Mouse (Mus musculus): ENCODE measurements at regions not wholly inside any gene's neighbourhood (a gene's known extent, or its start where the extent isn't known, plus 50 kb on each side); places are given as distances from the start of the nearest gene placed in this dataset.

DNA sequence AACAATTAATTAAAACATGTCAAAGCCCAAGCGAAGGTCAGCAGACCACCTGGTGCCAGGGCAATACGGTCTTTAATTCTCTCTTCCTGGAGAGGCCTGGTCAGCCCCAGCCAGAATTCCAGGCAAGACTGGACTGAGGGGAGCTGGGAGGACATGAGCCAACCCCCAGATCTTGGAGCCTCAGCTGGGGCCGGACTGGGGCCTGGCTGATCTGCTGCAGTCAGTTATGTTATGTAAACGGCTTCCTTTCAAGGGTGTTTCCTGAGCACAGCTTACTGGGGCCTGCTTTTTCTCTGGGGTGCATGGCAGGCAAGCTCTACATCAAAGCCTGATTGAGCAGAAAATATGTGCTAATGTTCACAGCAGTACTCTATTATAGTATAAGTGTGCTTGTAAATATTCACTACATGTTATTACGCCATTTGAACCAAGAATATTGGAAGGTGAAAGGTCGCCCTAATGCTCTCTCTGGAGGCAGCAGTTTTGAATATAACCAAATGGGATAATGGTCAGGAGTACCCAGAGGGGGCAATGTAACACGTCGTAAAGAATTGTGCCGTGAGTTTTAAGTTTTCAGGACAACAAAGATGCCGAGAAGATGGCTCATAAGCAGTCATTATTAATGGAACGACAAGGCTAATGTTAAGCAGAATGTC lies 96.5 kb upstream of the Mgmt start:
- H3K4me1 ChIP-seq (ENCODE audit: control insufficient read depth, insufficient read depth, low read length): no peaks in the 10 kb centered on the region; the same call in 1 of the 2 replicates
- ATAC-seq (ENCODE audit: low read depth) (peak; percentile 30; the same call in 1 of the 2 replicates), DNase-seq (ENCODE audit: low spot score) (peak; percentile 38)
- no peak overlapping the region for H3K27ac ChIP-seq (replicated peaks; ENCODE audit: low read depth, low read length)
- no peak overlapping the region for H3K9ac ChIP-seq (ENCODE audit: low read depth, low read length)
- H3K36me3 ChIP-seq (ENCODE audit: control insufficient read depth, insufficient read depth, low read length): no peaks in the 10 kb centered on the region
- H3K4me3 ChIP-seq (ENCODE audit: low read depth, low read length): no peak overlapping the region
- H3K4me2 ChIP-seq (ENCODE audit: low read depth, low read length): no peak overlapping the region
- H3K27me3 ChIP-seq (replicated peaks; ENCODE audit: control insufficient read depth, insufficient read depth, low read length): no peaks in the 10 kb centered on the region
- no peaks in the 10 kb centered on the region for H3K9me3 ChIP-seq (ENCODE audit: control insufficient read depth, low read length)
- WGBS: 42% methylated on average over 11 of the region's 11 CpGs

DNA sequence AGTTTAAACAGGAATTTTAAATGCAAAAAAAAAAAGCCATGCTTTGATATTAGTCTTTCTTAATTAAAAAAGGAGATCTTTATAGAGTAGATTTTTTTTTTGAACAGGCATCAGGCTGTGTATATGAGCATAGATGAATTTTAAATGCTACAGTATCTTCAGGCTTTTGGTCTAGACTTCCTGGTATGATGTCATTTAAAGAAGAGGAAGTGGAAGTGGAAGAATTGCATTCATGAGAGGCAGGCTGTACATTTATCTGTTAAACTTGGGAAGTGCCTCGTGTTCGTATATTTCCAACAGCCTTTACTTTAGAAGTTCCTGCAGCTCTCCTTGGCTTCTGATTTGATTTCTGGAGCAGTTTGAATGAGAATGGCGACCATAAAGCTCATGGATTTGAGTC lies 95.8 kb upstream of the Mgmt start:
- WGBS: 84% methylated on average over 3 of the region's 3 CpGs
- DNase-seq (ENCODE audit: low spot score) (no peak), ATAC-seq (ENCODE audit: low read depth) (no peak)

GRCm38 (mm10) chr7:136807101-136807500 lies 87.3 kb upstream of the Mgmt start:
- no peak overlapping the region for H3K4me3 ChIP-seq (ENCODE audit: low read depth, low read length)
- H3K27ac ChIP-seq (replicated peaks; ENCODE audit: low read depth, low read length): no peak overlapping the region
- H3K27me3 ChIP-seq (replicated peaks; ENCODE audit: control insufficient read depth, insufficient read depth, low read length): no peaks in the 10 kb centered on the region
- no peaks in the 10 kb centered on the region for H3K36me3 ChIP-seq (ENCODE audit: control insufficient read depth, insufficient read depth, low read length)
- WGBS: 77% methylated on average over 6 of the region's 6 CpGs
- peak; percentile 36 for DNase-seq (ENCODE audit: low spot score)
- 0 out of 2 replicates have a peak, but pooled peaks cover 4% of the 10 kb centered on the region for H3K9me3 ChIP-seq (ENCODE audit: control insufficient read depth, low read length)
- no peak for ATAC-seq (ENCODE audit: low read depth)
- no peaks in the 10 kb centered on the region for H3K4me1 ChIP-seq (ENCODE audit: control insufficient read depth, insufficient read depth, low read length)
- H3K9ac ChIP-seq (ENCODE audit: low read depth, low read length): no peak overlapping the region
- H3K4me2 ChIP-seq (ENCODE audit: low read depth, low read length): no peak overlapping the region

More for the DNA sequence above, 95.8 kb upstream of the Mgmt start:
- Histone ChIP-seq H3K4me2 (ENCODE audit: low read depth, low read length) (no peak overlapping the region), H3K36me3 (ENCODE audit: control insufficient read depth, insufficient read depth, low read length) (no peaks in the 10 kb centered on the region), H3K9ac (ENCODE audit: low read depth, low read length) (no peak overlapping the region), H3K27ac (replicated peaks; ENCODE audit: low read depth, low read length) (no peak overlapping the region), H3K9me3 (ENCODE audit: control insufficient read depth, low read length) (no peaks in the 10 kb centered on the region), H3K4me3 (ENCODE audit: low read depth, low read length) (no peak overlapping the region), H3K27me3 (replicated peaks; ENCODE audit: control insufficient read depth, insufficient read depth, low read length) (no peaks in the 10 kb centered on the region), H3K4me1 (ENCODE audit: control insufficient read depth, insufficient read depth, low read length) (no peaks in the 10 kb centered on the region; the same call in 1 of the 2 replicates)

GRCm38 (mm10) chr7:136807968-136808367 lies 86.4 kb upstream of the Mgmt start:
- H3K27me3 ChIP-seq (replicated peaks; ENCODE audit: control insufficient read depth, insufficient read depth, low read length): no peaks in the 10 kb centered on the region
- no peak overlapping the region for H3K9ac ChIP-seq (ENCODE audit: low read depth, low read length)
- H3K4me1 ChIP-seq (ENCODE audit: control insufficient read depth, insufficient read depth, low read length): no peaks in the 10 kb centered on the region
- H3K4me3 ChIP-seq (ENCODE audit: low read depth, low read length): no peak overlapping the region
- H3K27ac ChIP-seq (replicated peaks; ENCODE audit: low read depth, low read length): no peak overlapping the region
- 0 out of 2 replicates have a peak, but pooled peaks cover 4% of the 10 kb centered on the region for H3K9me3 ChIP-seq (ENCODE audit: control insufficient read depth, low read length)
- H3K36me3 ChIP-seq (ENCODE audit: control insufficient read depth, insufficient read depth, low read length): no peaks in the 10 kb centered on the region
- no peak for DNase-seq (ENCODE audit: low spot score)
- ATAC-seq (ENCODE audit: low read depth): no peak
- H3K4me2 ChIP-seq (ENCODE audit: low read depth, low read length): no peak overlapping the region

GRCm38 (mm10) chr7:136809576-136809975 lies 84.8 kb upstream of the Mgmt start:
- Histone ChIP-seq H3K36me3 (ENCODE audit: control insufficient read depth, insufficient read depth, low read length) (no peaks in the 10 kb centered on the region), H3K27ac (replicated peaks; ENCODE audit: low read depth, low read length) (no peak overlapping the region), H3K9ac (ENCODE audit: low read depth, low read length) (no peak overlapping the region), H3K4me3 (ENCODE audit: low read depth, low read length) (no peak overlapping the region), H3K4me2 (ENCODE audit: low read depth, low read length) (no peak overlapping the region), H3K27me3 (replicated peaks; ENCODE audit: control insufficient read depth, insufficient read depth, low read length) (no peaks in the 10 kb centered on the region), H3K4me1 (ENCODE audit: control insufficient read depth, insufficient read depth, low read length) (no peaks in the 10 kb centered on the region), H3K9me3 (ENCODE audit: control insufficient read depth, low read length) (0 out of 2 replicates have a peak, but pooled peaks cover 4% of the 10 kb centered on the region)
- 66% methylated on average over 8 of the region's 8 CpGs for WGBS
- no peak for ATAC-seq (ENCODE audit: low read depth)
- no peak for DNase-seq (ENCODE audit: low spot score)

- no peak for DNase-seq (ENCODE audit: low spot score)
- Histone ChIP-seq H3K9ac (ENCODE audit: low read depth, low read length) (no peak overlapping the region), H3K4me2 (ENCODE audit: low read depth, low read length) (no peak overlapping the region), H3K27me3 (replicated peaks; ENCODE audit: control insufficient read depth, insufficient read depth, low read length) (no peaks in the 10 kb centered on the region), H3K4me3 (ENCODE audit: low read depth, low read length) (no peak overlapping the region), H3K4me1 (ENCODE audit: control insufficient read depth, insufficient read depth, low read length) (no peaks in the 10 kb centered on the region), H3K9me3 (ENCODE audit: control insufficient read depth, low read length) (no peaks in the 10 kb centered on the region), H3K27ac (replicated peaks; ENCODE audit: low read depth, low read length) (no peak overlapping the region), H3K36me3 (ENCODE audit: control insufficient read depth, insufficient read depth, low read length) (no peaks in the 10 kb centered on the region)
- WGBS: 78% methylated on average over 9 of the region's 9 CpGs
- ATAC-seq (ENCODE audit: low read depth): no peak
These were observed 80.6 kb upstream of the Mgmt start for GRCm38 (mm10) chr7:136813691-136814325.

- no peaks in the 10 kb centered on the region for H3K9me3 ChIP-seq (ENCODE audit: control insufficient read depth, low read length)
- no peak overlapping the region for H3K4me3 ChIP-seq (ENCODE audit: low read depth, low read length)
- no peak for DNase-seq (ENCODE audit: low spot score)
- no peaks in the 10 kb centered on the region for H3K36me3 ChIP-seq (ENCODE audit: control insufficient read depth, insufficient read depth, low read length)
- H3K9ac ChIP-seq (ENCODE audit: low read depth, low read length): no peak overlapping the region
- H3K27ac ChIP-seq (replicated peaks; ENCODE audit: low read depth, low read length): no peak overlapping the region
- WGBS: 71% methylated on average over 6 of the region's 6 CpGs
- H3K27me3 ChIP-seq (replicated peaks; ENCODE audit: control insufficient read depth, insufficient read depth, low read length): no peaks in the 10 kb centered on the region
- H3K4me2 ChIP-seq (ENCODE audit: low read depth, low read length): no peak overlapping the region
- no peak for ATAC-seq (ENCODE audit: low read depth)
- H3K4me1 ChIP-seq (ENCODE audit: control insufficient read depth, insufficient read depth, low read length): no peaks in the 10 kb centered on the region
These were observed 79.7 kb upstream of the Mgmt start for GRCm38 (mm10) chr7:136814751-136815150.

- no peak overlapping the region for H3K4me3 ChIP-seq (ENCODE audit: low read depth, low read length)
- no peak for ATAC-seq (ENCODE audit: low read depth)
- H3K27me3 ChIP-seq (replicated peaks; ENCODE audit: control insufficient read depth, insufficient read depth, low read length): no peaks in the 10 kb centered on the region; the same call in 1 of the 2 replicates
- no peaks in the 10 kb centered on the region for H3K36me3 ChIP-seq (ENCODE audit: control insufficient read depth, insufficient read depth, low read length)
- no peak overlapping the region for H3K9ac ChIP-seq (ENCODE audit: low read depth, low read length)
- H3K27ac ChIP-seq (replicated peaks; ENCODE audit: low read depth, low read length): no peak overlapping the region
- H3K4me2 ChIP-seq (ENCODE audit: low read depth, low read length): no peak overlapping the region
- no peak for DNase-seq (ENCODE audit: low spot score)
- peaks cover under 1% of the 10 kb centered on the region; the same call in 1 of the 2 replicates for H3K4me1 ChIP-seq (ENCODE audit: control insufficient read depth, insufficient read depth, low read length)
- H3K9me3 ChIP-seq (ENCODE audit: control insufficient read depth, low read length): no peaks in the 10 kb centered on the region
- 55% methylated on average over 4 of the region's 4 CpGs for WGBS
These were observed 74.1 kb upstream of the Mgmt start for GRCm38 (mm10) chr7:136820291-136820690.
